Mouse (Mus musculus) embryonic facial prominence, embryonic 11.5 days (tissue): Measurements from ENCODE around the gene Fez2. TPM values are rescaled to one million over a fixed set of nuclear protein-coding genes. Genes with fewer than 3 reads are reported as not detected.

Source experiments
- ATAC-seq: fragments of 200-750 bp; cut with Nextera tagmentation; replicated peaks from 2 replicates; pipeline ENCODE4 v1.8.0; 2017; ENCODE audit warnings: low read depth; ENCODE audit not compliant: insufficient number of reproducible peaks, low FRiP score, low TSS enrichment
- DNase-seq: peaks from one replicate; pipeline ENCODE4 v3.0.0-alpha.2; 2015; ENCODE audit warnings: low spot score
- H3K27ac ChIP-seq: fragments of 300-500 bp; sonication (generic); replicated peaks from 2 replicates; pipeline ENCODE4 v1.5.1; 2014; ENCODE audit warnings: mild to moderate bottlenecking, low read depth, low read length, control low read depth
- H3K27me3 ChIP-seq: fragments of 300-500 bp; sonication (generic); 2 replicates; pipeline ENCODE4 v1.6.1; 2014; ENCODE audit warnings: mild to moderate bottlenecking, low read length, moderate library complexity, mixed read lengths; ENCODE audit not compliant: control insufficient read depth, insufficient read depth
- H3K36me3 ChIP-seq: fragments of 300-500 bp; sonication (generic); replicated peaks from 2 replicates; pipeline ENCODE4 v1.6.1; 2014; ENCODE audit warnings: low read depth, mild to moderate bottlenecking, low read length, moderate library complexity, mixed read lengths; ENCODE audit not compliant: control insufficient read depth, insufficient read depth
- H3K4me1 ChIP-seq: fragments of 300-500 bp; sonication (generic); 2 replicates; pipeline ENCODE4 v1.6.1; 2014; ENCODE audit warnings: low read length, mixed read lengths; ENCODE audit not compliant: control insufficient read depth, insufficient read depth
- H3K4me2 ChIP-seq: fragments of 300-500 bp; sonication (generic); 2 replicates; pipeline ENCODE4 v1.6.1; 2014; ENCODE audit warnings: low read depth, mild to moderate bottlenecking, control low read depth, low read length, moderate library complexity
- H3K4me3 ChIP-seq: fragments of 300-500 bp; sonication (generic); 2 replicates; pipeline ENCODE4 v1.5.1; 2014; ENCODE audit warnings: low read depth, low read length, control low read depth
- H3K9ac ChIP-seq: fragments of 300-500 bp; sonication (generic); replicated peaks from 2 replicates; pipeline ENCODE4 v1.6.1; 2014; ENCODE audit warnings: mild to moderate bottlenecking, control low read depth, low read length
- H3K9me3 ChIP-seq: fragments of 300-500 bp; sonication (generic); replicated peaks from 2 replicates; pipeline ENCODE4 v1.6.1; 2016; ENCODE audit warnings: mild to moderate bottlenecking, low read length, inconsistent platforms, mixed read lengths; ENCODE audit not compliant: control insufficient read depth
- WGBS: fragments of 180-500 bp; shearing (Covaris S2); extraction: QIAGEN DNeasy Blood & Tissue Kit; methylation state at CpG from one replicate; pipeline ENCODE4 v1.1.7; 2014; 5-methylcytosine and 5-hydroxymethylcytosine counted together
- polyA plus RNA-seq: library from polyadenylated mRNA; unstranded; fragments of >200 nt; fragmentation: Nextera tagmentation; extraction: Ambion mirVana; gene quantifications from 2 replicates; pipeline ENCODE4 v1.2.1, GENCODE M21; 2014

Fez2 gene
- 46.0 and 46.1 TPM in 2 replicates for polyA plus RNA-seq

- H3K9ac ChIP-seq = peak within 1 kb of the TSS; percentile 78
- no peaks in the 10 kb centered on the region for H3K27me3 ChIP-seq
- H3K4me3 ChIP-seq = peak within 1 kb of the TSS; percentile 69
- under 1% methylated on average over 39 of the region's 67 CpGs for WGBS
- H3K4me2 ChIP-seq = peak within 1 kb of the TSS; percentile 61
- peak within 1 kb of the TSS; percentile 86; the same call in 1 of the 2 replicates for H3K27ac ChIP-seq
- no peaks in the 10 kb centered on the region for H3K9me3 ChIP-seq
- no peaks in the 10 kb centered on the region for H3K36me3 ChIP-seq
- no peaks in the 10 kb centered on the region for H3K4me1 ChIP-seq
- ATAC-seq = peak; percentile 93
- peak; percentile 91 for DNase-seq
These were observed at the start of gene Fez2 for GRCm38 (mm10) chr17:78417381-78418281. TSS of gene Fez2 (minus strand) at chr17:78418152.

- Histone ChIP-seq H3K9me3 (no peaks in the 10 kb centered on the region), H3K4me2 (no peak overlapping the region), H3K4me1 (no peaks in the 10 kb centered on the region), H3K9ac (no peak overlapping the region), H3K27me3 (no peaks in the 10 kb centered on the region), H3K36me3 (no peaks in the 10 kb centered on the region), H3K4me3 (no peak overlapping the region), H3K27ac (no peak overlapping the region)
- 84% methylated on average over 8 of the region's 8 CpGs for WGBS
- DNase-seq (no peak), ATAC-seq (no peak)
These were observed 47.5 kb upstream of the Fez2 start for GRCm38 (mm10) chr17:78465500-78465899.

DNA sequence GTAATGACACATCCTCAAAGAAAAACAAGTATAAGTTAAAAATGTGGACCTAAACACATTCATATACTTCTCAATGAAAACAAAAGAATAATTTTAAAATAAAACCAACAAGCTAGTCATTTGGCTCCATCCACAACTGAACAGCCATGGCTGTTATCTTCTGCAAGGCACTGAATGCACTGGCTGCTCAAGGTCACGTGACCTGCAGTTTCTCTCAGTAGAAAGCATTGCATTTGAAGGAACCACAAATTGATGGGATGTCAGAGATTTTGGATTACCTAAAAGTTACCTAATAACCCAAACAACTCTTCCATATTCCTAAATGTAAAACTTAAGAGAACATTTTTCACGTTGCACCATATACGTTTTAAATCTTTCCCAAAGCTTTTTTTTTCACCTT, 47.1 kb upstream of the Fez2 start:
- no peak overlapping the region for H3K4me2 ChIP-seq

DNA sequence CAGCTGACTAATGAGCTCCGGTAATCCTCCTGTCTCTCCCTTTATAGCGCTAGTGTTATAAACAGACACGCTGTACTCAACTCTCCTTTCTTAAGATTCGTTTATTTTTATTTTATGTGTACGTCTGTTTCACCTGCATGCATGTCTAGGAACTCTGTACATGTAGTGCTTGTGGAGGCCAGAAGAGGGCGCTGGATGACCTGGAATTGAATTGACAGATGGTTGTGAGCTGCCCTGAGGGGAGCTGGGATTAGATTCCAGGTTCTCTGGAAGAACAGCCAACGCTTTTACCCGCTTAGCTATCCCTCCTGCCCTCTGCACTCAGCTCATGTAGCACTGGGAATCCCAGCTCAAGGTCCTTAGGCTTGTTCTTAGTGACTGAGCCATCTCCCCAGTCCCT, 42.2 kb upstream of the Fez2 start:
- no peaks in the 10 kb centered on the region for H3K4me1 ChIP-seq
- H3K9ac ChIP-seq = no peak overlapping the region
- DNase-seq = no peak
- no peaks in the 10 kb centered on the region for H3K36me3 ChIP-seq
- 78% methylated on average over 8 of the region's 8 CpGs for WGBS
- no peak overlapping the region for H3K4me3 ChIP-seq
- ATAC-seq = no peak
- no peaks in the 10 kb centered on the region for H3K27me3 ChIP-seq
- H3K4me2 ChIP-seq = no peak overlapping the region
- H3K9me3 ChIP-seq = no peaks in the 10 kb centered on the region
- H3K27ac ChIP-seq = no peak overlapping the region

More for the DNA sequence above, 47.1 kb upstream of the Fez2 start:
- Histone ChIP-seq H3K36me3 (no peaks in the 10 kb centered on the region), H3K4me1 (no peaks in the 10 kb centered on the region), H3K9ac (no peak overlapping the region), H3K9me3 (no peaks in the 10 kb centered on the region), H3K4me3 (no peak overlapping the region), H3K27me3 (no peaks in the 10 kb centered on the region), H3K27ac (no peak overlapping the region)
- ATAC-seq = no peak
- WGBS = 95% methylated on average over 3 of the region's 3 CpGs
- DNase-seq = no peak

DNA sequence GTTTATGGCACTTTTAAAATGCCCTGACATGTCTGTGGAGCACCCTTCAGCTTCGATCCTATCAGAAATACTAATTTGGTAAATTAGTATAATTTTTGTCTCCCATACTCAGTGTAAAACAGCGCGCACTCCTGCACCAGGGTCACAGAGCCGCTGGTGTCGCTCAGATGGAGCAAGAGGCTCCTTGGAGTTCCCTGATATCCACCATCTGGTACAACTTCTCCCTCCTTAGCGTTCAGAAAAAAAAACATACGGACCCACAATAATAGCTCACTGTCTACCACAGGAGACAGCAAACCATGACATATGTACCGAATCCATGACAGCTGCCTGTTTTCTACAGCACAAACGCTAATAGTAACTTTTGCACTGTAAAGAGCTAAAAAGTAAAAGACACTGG, 37.6 kb upstream of the Fez2 start:
- Histone ChIP-seq H3K4me3 (no peak overlapping the region), H3K9me3 (no peaks in the 10 kb centered on the region), H3K36me3 (no peaks in the 10 kb centered on the region), H3K4me2 (no peak overlapping the region), H3K4me1 (no peaks in the 10 kb centered on the region), H3K9ac (no peak overlapping the region), H3K27me3 (no peaks in the 10 kb centered on the region), H3K27ac (no peak overlapping the region)
- no peak for ATAC-seq
- 76% methylated on average over 9 of the region's 9 CpGs for whole genome bisulfite sequencing
- DNase-seq = no peak

DNA sequence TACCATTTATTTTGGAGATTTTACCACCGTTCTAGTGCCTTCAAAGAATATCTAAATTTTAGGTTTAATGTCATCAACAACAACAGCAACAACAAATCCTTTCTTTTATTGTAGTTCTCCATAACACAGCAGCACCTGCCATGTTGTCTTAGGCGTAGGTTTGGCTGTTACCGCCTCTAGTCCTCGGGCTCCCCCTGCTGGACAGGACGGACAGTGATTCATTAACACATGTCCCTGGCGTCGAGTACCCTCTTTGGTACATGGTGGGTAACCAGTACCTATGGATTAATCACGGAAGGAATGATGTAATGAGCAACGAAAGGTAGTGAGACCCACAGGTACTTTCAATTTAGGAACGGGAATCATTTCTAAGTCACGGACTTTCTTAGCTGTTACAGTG, 37.2 kb upstream of the Fez2 start:
- ATAC-seq = no peak
- H3K27ac ChIP-seq = no peak overlapping the region
- 39% methylated on average over 11 of the region's 11 CpGs for WGBS
- H3K27me3 ChIP-seq = no peaks in the 10 kb centered on the region
- no peaks in the 10 kb centered on the region for H3K4me1 ChIP-seq
- no peak overlapping the region for H3K4me3 ChIP-seq
- no peak overlapping the region for H3K4me2 ChIP-seq
- no peaks in the 10 kb centered on the region for H3K36me3 ChIP-seq
- no peak overlapping the region for H3K9ac ChIP-seq
- peak; percentile 80 for DNase-seq
- H3K9me3 ChIP-seq = no peaks in the 10 kb centered on the region

DNA sequence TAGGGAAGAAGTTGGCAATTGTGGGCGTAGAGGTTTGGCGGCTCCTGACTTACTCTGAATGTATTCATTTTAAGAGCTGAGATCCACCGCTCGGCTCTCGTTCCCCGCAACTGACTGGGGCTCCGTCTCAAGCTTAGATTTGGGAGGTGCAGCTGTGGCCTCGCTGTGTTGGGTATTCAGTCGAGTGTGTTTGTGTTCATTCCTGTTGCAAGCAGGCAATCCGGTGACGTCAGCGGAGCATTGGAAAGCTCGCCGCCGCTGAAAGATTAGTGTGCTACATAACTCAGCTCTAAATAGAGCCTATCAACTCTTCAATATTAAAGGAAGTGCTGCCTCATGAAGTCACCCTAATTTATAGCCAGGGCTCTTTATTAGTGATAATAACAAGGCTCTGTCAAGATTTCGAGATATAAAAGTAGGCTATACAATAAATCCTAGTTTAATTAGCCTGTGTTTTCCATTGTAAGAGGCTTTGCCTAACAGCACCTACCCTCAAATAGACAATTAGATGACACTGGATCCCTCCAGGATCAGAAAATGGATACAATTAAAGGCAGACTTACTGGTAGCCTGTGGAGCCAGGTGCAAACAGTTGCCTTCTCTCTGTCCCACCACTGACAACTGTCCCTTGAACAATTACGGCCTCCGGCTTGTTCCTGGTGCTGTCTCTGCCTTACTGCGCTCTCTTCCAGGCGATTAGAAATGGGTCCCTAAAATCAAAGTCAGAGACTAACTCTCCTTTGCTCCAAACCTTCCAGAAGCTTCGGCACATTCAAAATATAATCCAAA, 36.4 kb upstream of the Fez2 start:
- Histone ChIP-seq H3K4me3 (no peak overlapping the region), H3K9ac (no peak overlapping the region), H3K36me3 (no peaks in the 10 kb centered on the region), H3K27me3 (no peaks in the 10 kb centered on the region), H3K4me2 (no peak overlapping the region), H3K9me3 (no peaks in the 10 kb centered on the region), H3K27ac (no peak overlapping the region), H3K4me1 (no peaks in the 10 kb centered on the region)
- no peak for ATAC-seq
- 80% methylated on average over 21 of the region's 21 CpGs for WGBS
- peak; percentile 4 for DNase-seq

GRCm38 (mm10) chr17:78453529-78453928, 35.6 kb upstream of the Fez2 start:
- Histone ChIP-seq H3K9ac (no peak overlapping the region), H3K27me3 (no peaks in the 10 kb centered on the region), H3K27ac (no peak overlapping the region), H3K4me3 (no peak overlapping the region), H3K9me3 (no peaks in the 10 kb centered on the region), H3K4me1 (no peaks in the 10 kb centered on the region), H3K36me3 (no peaks in the 10 kb centered on the region), H3K4me2 (no peak overlapping the region)
- 90% methylated on average over 5 of the region's 5 CpGs for WGBS
- DNase-seq = no peak
- ATAC-seq = no peak
